Mouse (Mus musculus): ENCODE measurements around the gene Inka1. TPM values are rescaled to one million over a fixed set of nuclear protein-coding genes. Genes with fewer than 3 reads are reported as not detected.
"Not testable (repeated sequence)": the region's sequence is repeated elsewhere in the genome, so short reads cannot be mapped to it uniquely, and the experiment has no call there.

Gene Inka1
- total and polyA plus RNA-seq, 3 experiments: 25.2 to 30.2 (median 28.0) TPM

GRCm38 (mm10) chr9:108013577-108013976 lies 27.9 kb upstream of the Inka1 start:
- H3K27ac ChIP-seq (ENCODE audit: insufficient read depth, low read depth); H3K4me3 ChIP-seq (replicated peaks in 1 of 3; ENCODE audit: low read depth in 2 of 3, low read length in 2 of 3, poor library complexity in 1 of 3); DNase-seq (ENCODE audit: extremely low read depth); H3K9me3 ChIP-seq (replicated peaks; ENCODE audit: low read length); dilution Hi-C loops (cut with MboI; ENCODE audit: extremely low pct_ligation_motif_present, extremely low pct_unique_long_range_greater_than_20kb, low sequenced_read_pairs); H3K9ac ChIP-seq (ENCODE audit: insufficient read depth, low read depth); H3K4me2 ChIP-seq (ENCODE audit: insufficient read depth, low read depth, poor library complexity, severe bottlenecking); H3K27me3 ChIP-seq (replicated peaks); in situ Hi-C loops (cut with MboI; ENCODE audit: low pct_ligation_motif_present, low pct_unique_long_range_greater_than_20kb, low sequenced_read_pairs): not testable (repeated sequence)
- peak in 1 of 2 experiments; percentile 38; a peak in 2 of 4 replicates for TF ChIP-seq CTCF (conservative IDR thresholded peaks at IDR 0.05 in 1 of 2, IDR thresholded peaks at IDR 0.05 in 1 of 2; ENCODE audit: low read depth in 2 of 2, low read length in 2 of 2)
- peak; percentile 14; the same call in 1 of the 2 replicates for TF ChIP-seq SMC3 (IDR thresholded peaks at IDR 0.05; ENCODE audit: low read depth, low read length)
- Histone ChIP-seq H3K36me3 (replicated peaks in 1 of 2; ENCODE audit: control insufficient read depth in 1 of 2, insufficient read depth in 1 of 2, low read length in 1 of 2) (peaks cover 8 to 46% of the 10 kb centered on the region in 2 experiments), H3K79me2 (replicated peaks; ENCODE audit: control insufficient read depth, extremely low read depth, insufficient read depth, poor library complexity, severe bottlenecking) (peaks cover 19% of the 10 kb centered on the region), H3K4me1 (ENCODE audit: control insufficient read depth in 1 of 2, insufficient read depth in 2 of 2) (peaks cover 4 to 20% of the 10 kb centered on the region in 2 experiments; a peak in 3 of 4 replicates)

- H3K27me3 ChIP-seq (replicated peaks): no peaks in the 10 kb centered on the region
- dilution Hi-C loops (cut with MboI; ENCODE audit: extremely low pct_ligation_motif_present, extremely low pct_unique_long_range_greater_than_20kb, low sequenced_read_pairs): no loop called here
- H3K27ac ChIP-seq (ENCODE audit: insufficient read depth, low read depth): no peak overlapping the region
- H3K4me1 ChIP-seq (ENCODE audit: control insufficient read depth in 1 of 2, insufficient read depth in 2 of 2): peaks cover 4 to 29% of the 10 kb centered on the region in 2 experiments; a peak in 3 of 4 replicates
- in situ Hi-C loops (cut with MboI; ENCODE audit: low pct_ligation_motif_present, low pct_unique_long_range_greater_than_20kb, low sequenced_read_pairs): no loop called here
- TF ChIP-seq BHLHE40 (IDR thresholded peaks at IDR 0.05; ENCODE audit: low read depth, low read length): 0 out of 2 replicates have a peak, but pooled peaks have one; percentile 39
- no peak for TF ChIP-seq MEF2A (IDR thresholded peaks at IDR 0.05; ENCODE audit: borderline replicate concordance, low read depth, low read length)
- peak; percentile 78 for TF ChIP-seq MXI1 (IDR thresholded peaks at IDR 0.05; ENCODE audit: low read depth, low read length)
- TF ChIP-seq PAX5 (IDR thresholded peaks at IDR 0.05; ENCODE audit: low read length): no peak
- no peak for TF ChIP-seq ZC3H11A (IDR thresholded peaks at IDR 0.05; ENCODE audit: low read depth, low read length)
- TF ChIP-seq IRF4 (IDR thresholded peaks at IDR 0.05; ENCODE audit: low read depth, low read length): peak; percentile 57
- TF ChIP-seq MYC (IDR thresholded peaks at IDR 0.05; ENCODE audit: low read depth, low read length): 0 out of 2 replicates have a peak, but pooled peaks have one; percentile 15
- no peak for TF ChIP-seq E2F4 (IDR thresholded peaks at IDR 0.05; ENCODE audit: insufficient replicate concordance, low read depth, low read length)
- peak; percentile 34; the same call in 1 of the 2 replicates for TF ChIP-seq EP300 (IDR thresholded peaks at IDR 0.05; ENCODE audit: low read length)
- TF ChIP-seq MAFK (IDR thresholded peaks at IDR 0.05; ENCODE audit: insufficient replicate concordance, low read length): peak; percentile 46; the same call in 1 of the 2 replicates
- TF ChIP-seq MAX (IDR thresholded peaks at IDR 0.05; ENCODE audit: low read length): peak; percentile 39; the same call in 1 of the 2 replicates
- peak overlapping the region in 1 of 3 experiments; percentile 14 for H3K4me3 ChIP-seq (replicated peaks in 1 of 3; ENCODE audit: low read depth in 2 of 3, low read length in 2 of 3, poor library complexity in 1 of 3)
- H3K79me2 ChIP-seq (replicated peaks; ENCODE audit: control insufficient read depth, extremely low read depth, insufficient read depth, poor library complexity, severe bottlenecking): peaks cover 44% of the 10 kb centered on the region
- peaks cover 6 to 37% of the 10 kb centered on the region in 2 experiments for H3K36me3 ChIP-seq (replicated peaks in 1 of 2; ENCODE audit: control insufficient read depth in 1 of 2, insufficient read depth in 1 of 2, low read length in 1 of 2)
- no peaks in the 10 kb centered on the region for H3K9me3 ChIP-seq (replicated peaks; ENCODE audit: low read length)
- H3K9ac ChIP-seq (ENCODE audit: insufficient read depth, low read depth): no peak overlapping the region; the same call in 1 of the 2 replicates
- peak; percentile 37 for DNase-seq (ENCODE audit: extremely low read depth)
- no peak overlapping the region for H3K4me2 ChIP-seq (ENCODE audit: insufficient read depth, low read depth, poor library complexity, severe bottlenecking)
These were observed 24.7 kb upstream of the Inka1 start for GRCm38 (mm10) chr9:108010385-108010784.

GRCm38 (mm10) chr9:108008041-108008440 lies 22.4 kb upstream of the Inka1 start:
- TF ChIP-seq ZMIZ1 (IDR thresholded peaks at IDR 0.05; ENCODE audit: low read depth, low read length): no peak
- TF ChIP-seq SIN3A (IDR thresholded peaks at IDR 0.05; ENCODE audit: low read length): no peak
- TF ChIP-seq ELF1 (IDR thresholded peaks at IDR 0.05; ENCODE audit: low read depth, low read length): no peak
- TF ChIP-seq TCF12 (IDR thresholded peaks at IDR 0.05; ENCODE audit: low read depth, low read length): no peak
- TF ChIP-seq GABPA (IDR thresholded peaks at IDR 0.05; ENCODE audit: insufficient replicate concordance, low read depth, low read length): no peak
- TF ChIP-seq CHD2 (IDR thresholded peaks at IDR 0.05; ENCODE audit: low read length): no peak
- TF ChIP-seq RCOR1 (conservative IDR thresholded peaks at IDR 0.05; ENCODE audit: low read depth, low read length): no peak
- TF ChIP-seq MAZ (IDR thresholded peaks at IDR 0.05; ENCODE audit: low read depth, low read length): no peak
- no peak for TF ChIP-seq POLR2A (IDR thresholded peaks at IDR 0.05; ENCODE audit: low read depth, low read length)
- TF ChIP-seq EP300 (IDR thresholded peaks at IDR 0.05; ENCODE audit: low read length): no peak
- TF ChIP-seq ZKSCAN1 (IDR thresholded peaks at IDR 0.05; ENCODE audit: borderline replicate concordance, low read depth, low read length): no peak
- TF ChIP-seq ZC3H11A (IDR thresholded peaks at IDR 0.05; ENCODE audit: low read depth, low read length): no peak
- no peak for TF ChIP-seq MAFK (IDR thresholded peaks at IDR 0.05; ENCODE audit: insufficient replicate concordance, low read length)
- no peak for TF ChIP-seq HCFC1 (IDR thresholded peaks at IDR 0.05; ENCODE audit: low read depth, low read length)
- Histone ChIP-seq H3K9me3 (replicated peaks; ENCODE audit: low read length) (no peaks in the 10 kb centered on the region), H3K4me3 (replicated peaks in 1 of 3; ENCODE audit: low read depth in 2 of 3, low read length in 2 of 3, poor library complexity in 1 of 3) (no peak overlapping the region), H3K36me3 (replicated peaks in 1 of 2; ENCODE audit: control insufficient read depth in 1 of 2, insufficient read depth in 1 of 2, low read length in 1 of 2) (peaks cover 5 to 33% of the 10 kb centered on the region in 2 experiments), H3K9ac (ENCODE audit: insufficient read depth, low read depth) (no peak overlapping the region), H3K4me2 (ENCODE audit: insufficient read depth, low read depth, poor library complexity, severe bottlenecking) (no peak overlapping the region), H3K4me1 (ENCODE audit: control insufficient read depth in 1 of 2, insufficient read depth in 2 of 2) (peaks cover 4 to 48% of the 10 kb centered on the region in 2 experiments; a peak in 3 of 4 replicates), H3K27ac (ENCODE audit: insufficient read depth, low read depth) (no peak overlapping the region), H3K27me3 (replicated peaks) (no peaks in the 10 kb centered on the region), H3K79me2 (replicated peaks; ENCODE audit: control insufficient read depth, extremely low read depth, insufficient read depth, poor library complexity, severe bottlenecking) (peaks cover 65% of the 10 kb centered on the region)
- no peak for DNase-seq (ENCODE audit: extremely low read depth)
- in situ Hi-C loops (cut with MboI; ENCODE audit: low pct_ligation_motif_present, low pct_unique_long_range_greater_than_20kb, low sequenced_read_pairs) (no loop called here), dilution Hi-C loops (cut with MboI; ENCODE audit: extremely low pct_ligation_motif_present, extremely low pct_unique_long_range_greater_than_20kb, low sequenced_read_pairs) (no loop called here)

Measured in CH12.LX (cell line).